Mouse (Mus musculus): ENCODE results near the gene Ing3.

Gene Ing3

DNA sequence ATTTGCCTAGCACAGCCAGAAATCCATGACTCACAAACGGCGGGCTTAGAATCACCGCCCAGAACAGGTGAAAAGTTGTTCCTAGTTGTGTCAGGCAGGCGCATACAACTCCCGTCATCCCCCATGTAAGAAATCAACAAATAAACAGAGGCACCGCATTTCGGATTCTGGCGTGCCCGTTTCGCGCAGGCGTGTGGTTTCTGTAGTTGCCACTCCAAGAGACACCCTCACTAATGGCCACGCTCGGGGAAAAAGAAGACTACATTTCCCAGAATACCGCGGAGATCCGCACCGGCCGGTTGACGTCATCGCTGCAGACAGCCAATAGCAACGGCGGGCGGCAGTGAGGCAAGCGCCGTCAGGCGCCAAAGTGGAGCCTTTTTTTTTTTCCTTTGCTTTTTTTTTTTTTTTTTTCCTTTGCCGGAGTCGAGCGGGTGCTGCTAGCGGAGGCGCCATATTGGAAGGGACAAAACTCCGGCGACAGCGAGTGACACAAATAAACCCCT is at the start of gene Ing3:
Ing3 (plus strand) TSS at position 346 of the 506 bp plus-strand sequence.
- ATAC-seq (ENCODE audit: low TSS enrichment), result peak; percentile 94

DNA sequence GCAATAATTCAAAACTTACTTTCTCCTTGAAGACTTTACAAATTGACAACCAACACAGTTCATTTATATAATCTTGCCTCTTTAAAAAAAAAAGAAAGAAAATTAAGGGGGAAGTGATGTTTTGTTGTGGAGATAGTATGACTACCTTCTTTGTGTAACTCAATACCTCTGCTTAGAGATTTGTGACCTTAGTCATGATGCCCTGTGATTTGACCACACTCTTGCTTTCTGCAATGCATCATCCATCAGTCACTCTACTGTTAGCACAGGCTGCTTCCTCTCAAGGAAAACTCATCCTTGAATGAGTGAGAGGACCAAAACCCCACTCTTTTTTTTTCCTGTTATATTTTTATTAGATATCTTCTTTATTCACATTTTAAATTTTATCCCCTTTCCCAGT is 39.7 kb upstream of the Ing3 start:
- ATAC-seq (ENCODE audit: low TSS enrichment), result no peak

GRCm38 (mm10) chr6:21910804-21911203 is 38.6 kb upstream of the Ing3 start:
- ATAC-seq (ENCODE audit: low TSS enrichment), result no peak

GRCm38 (mm10) chr6:21916591-21916990 is 32.8 kb upstream of the Ing3 start:
- ATAC-seq (ENCODE audit: low TSS enrichment), result no peak

- no peak for ATAC-seq (ENCODE audit: low TSS enrichment)
Observed at GRCm38 (mm10) chr6:21924150-21924549, 25.2 kb upstream of the Ing3 start.

DNA sequence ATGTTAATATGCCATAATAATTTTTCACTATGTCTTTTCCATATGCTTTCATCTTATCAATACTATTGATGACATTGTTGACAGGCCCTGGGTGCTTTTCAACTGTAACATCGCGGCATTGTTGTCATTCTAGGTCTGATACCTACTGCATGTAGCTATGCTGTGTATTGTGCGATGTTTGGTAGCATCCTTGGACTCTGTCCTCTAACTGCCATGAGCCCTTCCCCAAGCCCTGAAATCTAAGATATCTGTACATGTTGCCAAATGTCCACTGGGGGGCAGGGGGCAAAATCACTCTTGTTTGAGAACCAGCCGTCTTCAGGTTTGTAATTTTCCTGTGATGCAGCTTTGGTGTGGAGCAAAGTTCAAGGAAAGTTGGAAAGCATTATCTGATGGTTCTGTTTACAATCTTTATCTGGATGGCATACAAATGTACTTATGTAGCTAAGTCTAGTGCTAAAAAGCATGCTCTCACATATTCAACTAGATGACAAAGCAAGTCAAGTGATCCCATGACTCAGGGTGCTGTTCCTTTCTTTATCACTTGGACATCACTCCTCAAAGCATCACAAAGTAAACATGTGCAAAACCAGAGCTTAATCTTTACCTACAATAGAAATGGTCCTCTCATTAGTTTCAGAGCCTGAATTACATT is 11.3 kb upstream of the Ing3 start:
- no peak for ATAC-seq (ENCODE audit: low TSS enrichment)

DNA sequence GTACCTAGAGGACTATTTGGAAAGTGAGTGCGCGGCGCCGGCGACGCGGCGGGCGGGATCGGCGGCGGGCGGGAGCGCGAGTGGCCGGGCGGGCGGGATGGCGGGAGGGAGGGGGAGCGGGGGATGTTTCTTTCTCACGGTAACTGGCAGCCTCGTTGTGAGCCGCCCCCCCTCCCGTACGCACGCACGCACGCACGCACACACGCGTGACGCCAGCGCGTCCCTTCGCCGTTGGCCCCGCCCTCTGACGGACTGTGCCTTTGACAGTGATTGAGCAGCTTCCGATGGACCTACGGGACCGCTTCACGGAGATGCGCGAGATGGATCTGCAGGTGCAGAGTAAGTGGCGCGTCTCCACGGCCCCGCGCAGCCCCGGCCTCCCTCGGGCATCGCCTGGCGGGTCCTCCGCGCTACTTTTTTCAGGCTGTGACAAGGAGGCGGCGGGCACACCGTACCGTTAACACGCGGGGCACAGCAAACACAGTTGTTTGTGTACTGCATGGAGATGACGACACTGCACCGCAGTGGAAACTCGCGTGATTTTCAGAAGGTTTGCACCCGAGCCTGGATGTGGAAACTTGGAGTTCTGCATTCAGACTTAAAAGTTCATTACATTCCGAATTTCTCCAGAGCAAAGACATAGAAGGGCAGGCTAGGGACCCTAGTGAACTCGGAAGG is 539 bp downstream of the Ing3 start:
- ATAC-seq (ENCODE audit: low TSS enrichment), result peak; percentile 90

DNA sequence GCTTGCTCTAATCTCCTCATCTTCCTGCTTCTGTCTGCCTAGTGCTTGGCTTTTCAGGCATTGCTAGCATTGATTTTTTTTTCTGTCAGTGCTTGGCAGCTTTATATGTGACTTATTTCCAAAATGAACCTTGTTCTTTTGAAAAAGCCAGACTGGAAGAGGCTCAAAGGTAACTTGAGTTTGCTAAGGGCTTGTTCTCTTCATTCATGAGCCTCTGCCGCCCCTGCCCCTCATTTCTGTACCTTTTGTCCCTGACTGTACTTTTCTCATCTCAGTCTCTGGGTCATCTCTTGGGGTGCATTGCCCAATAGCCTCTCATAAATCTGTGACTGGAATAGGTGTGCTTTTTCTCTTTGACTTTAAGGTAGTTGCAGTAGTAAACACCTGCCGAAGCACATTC is 1.3 kb downstream of the Ing3 start:
- no peak for ATAC-seq (ENCODE audit: low TSS enrichment)

DNA sequence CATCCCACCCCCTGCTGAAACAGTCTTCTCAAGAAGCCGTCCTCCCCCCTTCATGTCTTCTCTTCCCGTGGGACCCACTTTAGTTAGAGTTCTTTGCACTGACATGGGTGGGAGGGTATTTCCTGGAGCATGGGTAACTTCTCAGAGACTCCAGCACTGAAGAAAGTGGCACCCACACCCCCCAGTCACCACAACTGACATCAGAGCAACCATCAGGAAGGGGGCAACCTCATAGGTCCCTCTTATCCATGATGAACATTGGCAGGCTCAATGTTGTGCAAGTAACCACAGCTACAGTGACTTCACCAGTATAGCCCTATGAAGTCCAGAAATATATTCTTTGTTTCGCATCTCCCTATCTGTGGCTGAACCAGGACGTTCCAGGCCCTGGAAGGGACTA is 6.1 kb downstream of the Ing3 start:
- no peak for ATAC-seq (ENCODE audit: low TSS enrichment)

DNA sequence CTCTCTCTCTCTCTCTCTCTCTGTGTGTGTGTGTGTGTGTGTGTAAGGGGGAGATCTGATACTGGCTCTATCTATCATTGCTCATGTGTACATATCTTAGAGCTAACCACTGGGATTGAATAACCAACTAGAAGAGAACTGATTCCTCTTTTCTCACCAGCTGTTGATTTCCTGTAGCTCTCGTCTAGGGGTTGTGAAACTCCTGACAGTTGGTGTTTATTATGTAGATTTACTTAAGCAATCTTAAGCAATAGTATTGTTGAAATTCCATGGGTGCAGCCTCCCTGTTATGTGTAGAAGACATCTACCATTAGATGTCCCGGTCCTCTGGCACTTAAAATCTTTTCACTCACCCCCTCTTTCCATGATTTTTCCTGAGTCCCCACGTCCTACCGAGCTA is 9.6 kb downstream of the Ing3 start:
- no peak for ATAC-seq (ENCODE audit: low TSS enrichment)

- ATAC-seq (ENCODE audit: low TSS enrichment), result no peak
Observed at GRCm38 (mm10) chr6:21959909-21960308, 10.5 kb downstream of the Ing3 start.

GRCm38 (mm10) chr6:21977532-21977931 is 28.2 kb downstream of the Ing3 start:
- ATAC-seq (ENCODE audit: low TSS enrichment), result no peak

DNA sequence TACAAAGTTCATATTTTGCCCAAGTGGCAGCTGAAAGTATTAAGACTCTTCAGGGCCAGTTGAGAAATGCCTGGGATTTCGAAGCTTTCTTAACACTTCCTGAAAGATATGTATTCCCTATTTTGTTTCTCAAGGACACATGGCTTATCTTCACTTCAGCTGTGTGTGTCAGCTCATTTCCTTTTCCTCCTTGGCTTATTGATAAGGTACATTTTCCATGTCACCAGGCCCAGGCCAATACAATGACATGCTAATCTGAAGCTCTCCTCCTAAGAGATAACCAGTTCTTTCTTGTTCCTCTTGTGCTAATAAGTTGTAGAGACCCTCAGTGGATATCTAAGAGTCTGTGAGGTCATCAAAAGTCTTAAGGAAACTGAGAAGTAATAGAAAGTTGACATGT is 31.7 kb downstream of the Ing3 start:
- ATAC-seq (ENCODE audit: low TSS enrichment), result no peak

DNA sequence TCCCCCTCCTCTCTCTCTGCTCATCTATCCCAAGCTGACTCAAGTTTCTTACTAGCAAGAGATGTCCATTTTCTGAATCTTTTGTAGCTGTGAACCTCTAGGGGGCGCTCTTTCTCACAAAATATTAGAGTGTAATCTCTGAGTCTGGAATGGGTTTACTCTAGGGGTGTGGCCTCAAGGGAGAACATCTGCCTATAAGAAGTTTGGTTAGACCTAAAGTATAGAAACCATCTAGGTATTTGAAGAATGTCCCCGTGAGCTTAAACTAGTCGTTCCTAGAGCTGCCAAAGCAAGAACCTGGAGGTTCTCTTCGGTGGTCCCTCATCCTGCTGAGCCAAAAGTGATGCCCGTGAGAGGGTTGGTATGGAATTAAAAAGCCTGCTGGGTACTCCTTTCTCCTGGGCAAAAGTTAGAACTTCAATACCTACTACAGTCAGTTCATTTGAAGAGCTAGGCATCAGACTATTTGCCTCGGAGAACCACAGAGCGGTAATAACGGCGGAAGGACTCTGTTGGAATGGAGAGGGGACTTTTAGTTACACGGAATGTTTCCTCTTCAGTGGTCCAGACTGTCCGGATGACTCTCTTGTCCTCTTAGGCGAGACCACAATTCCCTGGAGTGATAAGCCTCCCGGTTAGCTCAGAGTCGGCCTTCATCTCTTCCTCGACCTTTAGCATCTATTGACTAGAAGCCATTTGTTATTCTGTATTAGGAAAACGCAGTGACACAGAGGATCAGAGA is 35.8 kb downstream of the Ing3 start:
- ATAC-seq (ENCODE audit: low TSS enrichment), result peak; percentile 82

- peak; percentile 65 for ATAC-seq (ENCODE audit: low TSS enrichment)
Observed at GRCm38 (mm10) chr6:21985732-21986540, 36.6 kb downstream of the Ing3 start, which contains the start of gene Cped1. TSS of gene Cped1 (plus strand) at chr6:21985916.

DNA sequence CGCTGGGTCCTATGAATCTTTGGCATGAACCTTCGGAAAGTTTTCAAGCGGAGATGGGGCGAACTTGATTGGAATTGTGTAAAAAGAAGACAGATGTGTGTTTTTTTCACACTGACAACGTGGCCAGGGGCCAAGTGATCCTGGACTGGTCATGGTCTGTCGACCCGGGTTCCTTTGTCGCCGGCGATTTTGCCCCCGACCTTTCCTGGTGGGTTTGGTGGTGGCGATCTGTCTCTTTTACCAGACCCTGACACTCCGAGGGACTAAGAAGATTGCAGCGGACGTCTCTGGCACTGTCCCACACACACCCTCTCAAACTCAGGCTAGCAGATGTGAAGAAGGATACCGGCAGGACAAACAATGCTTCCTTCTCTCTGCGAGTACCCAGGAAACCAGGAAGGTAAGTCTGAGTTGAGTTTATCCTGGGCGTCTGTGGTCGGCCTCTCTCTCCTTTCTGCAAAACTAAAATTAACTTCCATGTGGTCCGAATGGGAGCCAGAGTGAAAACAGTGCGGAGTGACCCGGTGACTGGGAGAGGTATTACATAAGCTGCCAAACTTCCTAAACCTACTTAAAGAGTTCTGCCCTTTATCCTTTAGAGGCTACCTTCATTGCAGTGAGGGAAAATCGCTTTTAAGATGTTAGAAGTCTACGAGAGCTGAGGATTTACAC is 37.4 kb downstream of the Ing3 start:
- no peak for ATAC-seq (ENCODE audit: low TSS enrichment)

DNA sequence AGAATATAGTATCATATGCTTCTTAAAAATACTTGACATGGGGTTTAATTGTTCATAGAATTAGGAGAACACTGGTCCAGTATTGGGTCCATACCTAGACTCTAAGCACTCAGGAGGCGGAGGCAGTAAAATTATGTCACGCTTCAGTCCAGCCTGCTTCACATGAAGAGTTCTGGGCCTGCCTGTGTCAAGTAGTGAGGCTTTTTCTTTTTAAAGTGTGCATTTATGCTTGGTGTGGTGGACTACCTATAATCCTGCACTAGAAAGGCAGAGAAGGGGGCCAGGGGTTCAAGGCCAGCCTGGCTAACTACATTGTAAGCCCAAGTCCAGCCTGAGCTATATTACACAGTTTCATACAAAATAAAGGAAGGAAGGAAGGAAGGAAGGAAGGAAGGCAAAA is 38.2 kb downstream of the Ing3 start:
- ATAC-seq (ENCODE audit: low TSS enrichment), result no peak

GRCm38 (mm10) chr6:21988296-21988695 is 38.9 kb downstream of the Ing3 start:
- ATAC-seq (ENCODE audit: low TSS enrichment), result no peak

DNA sequence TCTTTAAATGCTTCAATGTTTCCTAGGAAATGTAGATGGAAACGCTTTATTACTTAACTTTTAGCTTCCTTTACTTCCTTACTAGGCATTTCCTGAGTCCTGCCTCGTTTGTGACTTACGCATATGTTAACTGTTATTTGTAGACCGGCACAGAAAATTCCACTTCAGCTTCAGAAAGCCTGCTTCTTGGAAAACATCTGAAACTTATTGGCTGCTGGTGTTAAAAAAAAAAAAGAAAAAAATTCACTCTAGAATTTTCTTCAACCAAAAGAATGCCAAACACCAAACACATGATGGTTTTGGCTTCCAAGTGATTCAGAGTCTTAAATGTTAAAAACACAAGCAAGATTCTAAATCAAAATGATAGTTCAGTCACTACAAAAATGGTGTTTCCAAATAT is 39.7 kb downstream of the Ing3 start:
- ATAC-seq (ENCODE audit: low TSS enrichment), result no peak

DNA sequence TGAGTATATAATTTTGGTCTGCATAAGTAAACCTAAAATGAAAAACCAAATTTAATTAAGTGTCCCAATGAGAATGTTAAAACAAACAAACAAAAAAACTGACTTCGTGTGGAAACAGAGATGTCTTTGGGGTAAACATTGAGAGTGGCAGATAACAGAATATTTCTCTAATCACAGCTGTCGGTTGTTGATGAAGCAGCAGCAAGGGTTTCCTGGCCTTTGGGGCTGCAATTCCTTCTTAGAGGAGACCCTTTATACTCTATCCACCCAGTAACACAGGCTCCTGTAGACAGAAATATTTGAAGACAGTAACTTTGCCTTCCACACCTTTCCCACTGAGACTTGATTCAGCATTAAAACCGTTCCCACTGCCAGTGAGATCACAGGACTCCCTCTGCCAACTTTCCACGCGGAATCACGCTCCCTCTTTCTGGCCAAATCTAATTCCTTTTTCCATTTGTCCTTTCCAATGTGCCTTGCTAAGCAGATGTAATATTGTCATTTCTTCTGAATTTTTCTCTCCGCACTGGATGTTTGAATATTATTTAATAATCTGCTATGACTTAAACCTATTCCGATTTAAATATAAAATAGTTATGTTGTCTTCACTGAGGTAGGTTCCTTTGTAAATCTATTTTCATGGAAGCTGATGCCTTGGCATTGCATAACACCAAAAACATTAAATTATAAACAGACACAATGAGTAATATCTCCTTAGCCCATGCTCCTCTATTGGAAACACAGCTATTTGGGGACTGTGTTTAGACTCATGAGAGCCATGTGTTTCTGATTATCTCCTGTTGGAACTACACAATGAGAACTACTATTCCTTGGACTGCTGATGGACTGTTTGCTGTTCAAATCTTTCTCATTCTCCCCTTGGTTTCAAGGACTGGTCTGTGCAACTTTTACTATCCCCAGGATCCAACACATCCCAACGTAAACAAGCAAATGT is 41.1 kb downstream of the Ing3 start:
- no peak for ATAC-seq (ENCODE audit: low TSS enrichment)

Measured in frontal cortex, adult (tissue).